ENCODE assay signal across 8 mouse cellular contexts in genomic region chr8:71676020-71676741, GRCm38 (mm10). TPM values are rescaled to one million over a fixed set of nuclear protein-coding genes. Genes with fewer than 3 reads are reported as not detected.
DNase-seq lines count a peak whose midpoint lies in the region; ATAC-seq and TF ChIP-seq lines count a peak whose summit lies in the region.

Jak3 (plus strand) TSS chr8:71676296.

- H3K9ac ChIP-seq in neural tube, embryonic 11.5 days (ENCODE audit: low read length), result peak within 1 kb of the TSS; percentile 55
- H3K9ac ChIP-seq in forebrain, embryonic 11.5 days (ENCODE audit: low read length), result peak within 1 kb of the TSS; percentile 72
- H3K9ac ChIP-seq in hindbrain, embryonic 11.5 days (ENCODE audit: low read depth, low read length), result peak within 1 kb of the TSS; percentile 70
- H3K9ac ChIP-seq in limb, embryonic 11.5 days (ENCODE audit: low read length), result peak within 1 kb of the TSS; percentile 61
- peak within 1 kb of the TSS; percentile 70 for H3K9ac ChIP-seq in midbrain, embryonic 12.5 days (replicated peaks)
- peak within 1 kb of the TSS; percentile 69 for H3K9ac ChIP-seq in stomach, postnatal 0 days (ENCODE audit: low read length)

- 2% methylated on average over 36 of the region's 40 CpGs for WGBS in neural tube, embryonic 11.5 days
- 2% methylated on average over 36 of the region's 40 CpGs for WGBS in forebrain, embryonic 11.5 days
- WGBS in hindbrain, embryonic 11.5 days, result 2% methylated on average over 39 of the region's 40 CpGs
- 3% methylated on average over 40 of the region's 40 CpGs for WGBS in limb, embryonic 11.5 days
- 2% methylated on average over 37 of the region's 40 CpGs for WGBS in midbrain, embryonic 12.5 days
- 3% methylated on average over 30 of the region's 40 CpGs for WGBS in stomach, postnatal 0 days

- peak within 1 kb of the TSS; percentile 72 for H3K4me2 ChIP-seq in neural tube, embryonic 11.5 days (ENCODE audit: low read depth)
- H3K4me2 ChIP-seq in forebrain, embryonic 11.5 days (ENCODE audit: low read depth, low read length, severe bottlenecking), result peak within 1 kb of the TSS; percentile 94
- peak within 1 kb of the TSS; percentile 85 for H3K4me2 ChIP-seq in hindbrain, embryonic 11.5 days (replicated peaks; ENCODE audit: low read depth, low read length)
- H3K4me2 ChIP-seq in limb, embryonic 11.5 days (ENCODE audit: low read depth, severe bottlenecking), result peak within 1 kb of the TSS; percentile 91
- peak within 1 kb of the TSS; percentile 95 for H3K4me2 ChIP-seq in midbrain, embryonic 12.5 days (replicated peaks)
- H3K4me2 ChIP-seq in stomach, postnatal 0 days (replicated peaks; ENCODE audit: low read depth), result peak within 1 kb of the TSS; percentile 90

- no peak for TF ChIP-seq CTCF in brain, embryonic 14.5 days (IDR thresholded peaks at IDR 0.05; ENCODE audit: borderline replicate concordance, extremely low read depth, insufficient read depth, insufficient read length)
- TF ChIP-seq CTCF in stomach, postnatal 0 days (IDR thresholded peaks at IDR 0.05; ENCODE audit: low read depth), result no peak

- H3K4me3 ChIP-seq in neural tube, embryonic 11.5 days (ENCODE audit: low read depth, low read length), result peak within 1 kb of the TSS; percentile 46
- peak within 1 kb of the TSS; percentile 59 for H3K4me3 ChIP-seq in forebrain, embryonic 11.5 days (ENCODE audit: low read depth, low read length)
- H3K4me3 ChIP-seq in hindbrain, embryonic 11.5 days (ENCODE audit: low read depth, low read length), result peak within 1 kb of the TSS; percentile 42
- H3K4me3 ChIP-seq in limb, embryonic 11.5 days (ENCODE audit: low read depth, low read length), result peak within 1 kb of the TSS; percentile 61
- peak within 1 kb of the TSS; percentile 69 for H3K4me3 ChIP-seq in midbrain, embryonic 12.5 days
- H3K4me3 ChIP-seq in stomach, postnatal 0 days (ENCODE audit: low read depth, low read length), result peak within 1 kb of the TSS; percentile 57

- no peaks in the 10 kb centered on the region for H3K36me3 ChIP-seq in neural tube, embryonic 11.5 days (ENCODE audit: control insufficient read depth, insufficient read depth, low read length)
- H3K36me3 ChIP-seq in forebrain, embryonic 11.5 days (ENCODE audit: control insufficient read depth, insufficient read depth, low read length), result no peaks in the 10 kb centered on the region
- H3K36me3 ChIP-seq in hindbrain, embryonic 11.5 days (ENCODE audit: control insufficient read depth, insufficient read depth, low read length), result no peaks in the 10 kb centered on the region
- no peaks in the 10 kb centered on the region; the same call in 1 of the 2 replicates for H3K36me3 ChIP-seq in limb, embryonic 11.5 days (ENCODE audit: control insufficient read depth, insufficient read depth, low read length)
- H3K36me3 ChIP-seq in midbrain, embryonic 12.5 days, result no peaks in the 10 kb centered on the region
- no peaks in the 10 kb centered on the region for H3K36me3 ChIP-seq in stomach, postnatal 0 days (ENCODE audit: control insufficient read depth, insufficient read depth, low read length)

- TF ChIP-seq POLR2A in brain, embryonic 14.5 days (IDR thresholded peaks at IDR 0.05; ENCODE audit: borderline replicate concordance, extremely low read depth, insufficient read depth, insufficient read length, poor library complexity, severe bottlenecking), result no peak

- peak; percentile 41; the same call in 1 of the 2 replicates for ATAC-seq in neural tube, embryonic 11.5 days (ENCODE audit: insufficient read depth, low FRiP score, low TSS enrichment)
- ATAC-seq in forebrain, embryonic 11.5 days (replicated peaks; ENCODE audit: low FRiP score), result 0 out of 2 replicates have a peak, but pooled peaks have one; percentile 25
- 0 out of 2 replicates have a peak, but pooled peaks have one; percentile 31 for ATAC-seq in hindbrain, embryonic 11.5 days (ENCODE audit: low FRiP score)
- ATAC-seq in limb, embryonic 11.5 days (ENCODE audit: insufficient number of reproducible peaks, low FRiP score, low TSS enrichment, low read depth), result no peak
- ATAC-seq in midbrain, embryonic 12.5 days (ENCODE audit: low FRiP score, low read depth), result peak; percentile 36; the same call in 1 of the 2 replicates
- ATAC-seq in stomach, postnatal 0 days (ENCODE audit: low FRiP score, low TSS enrichment), result peak; percentile 70

- DNase-seq in neural tube, embryonic 11.5 days (ENCODE audit: low spot score), result peak; percentile 65
- DNase-seq in neural tube, embryonic 10.5 days (ENCODE audit: extremely low spot score, low spot score), result no peak
- peak; percentile 75 for DNase-seq in brain, embryonic 14.5 days (ENCODE audit: low read depth)
- peak; percentile 81 for DNase-seq in forebrain, embryonic 11.5 days (ENCODE audit: low spot score)
- peak; percentile 63 for DNase-seq in hindbrain, embryonic 11.5 days (ENCODE audit: low spot score)
- DNase-seq in limb, embryonic 11.5 days (ENCODE audit: low spot score), result peak; percentile 64
- peak; percentile 80 for DNase-seq in stomach, postnatal 0 days (ENCODE audit: low spot score)

- peaks cover 67% of the 10 kb centered on the region for H3K27me3 ChIP-seq in neural tube, embryonic 11.5 days (ENCODE audit: control insufficient read depth, insufficient read depth, low read length)
- H3K27me3 ChIP-seq in forebrain, embryonic 11.5 days (ENCODE audit: control insufficient read depth, insufficient read depth, low read length), result peaks cover 53% of the 10 kb centered on the region
- peaks cover 60% of the 10 kb centered on the region for H3K27me3 ChIP-seq in hindbrain, embryonic 11.5 days (ENCODE audit: control insufficient read depth, insufficient read depth, low read length)
- H3K27me3 ChIP-seq in limb, embryonic 11.5 days (ENCODE audit: control insufficient read depth, insufficient read depth, low read length), result peaks cover 43% of the 10 kb centered on the region
- peaks cover 78% of the 10 kb centered on the region for H3K27me3 ChIP-seq in midbrain, embryonic 12.5 days
- H3K27me3 ChIP-seq in stomach, postnatal 0 days (ENCODE audit: control insufficient read depth, insufficient read depth, low read length), result no peaks in the 10 kb centered on the region

- no peak within 1 kb of the TSS for H3K27ac ChIP-seq in neural tube, embryonic 11.5 days (ENCODE audit: low read depth, low read length)
- no peak within 1 kb of the TSS for H3K27ac ChIP-seq in forebrain, embryonic 11.5 days (ENCODE audit: low read depth, low read length)
- no peak within 1 kb of the TSS for H3K27ac ChIP-seq in hindbrain, embryonic 11.5 days (ENCODE audit: low read depth, low read length)
- H3K27ac ChIP-seq in limb, embryonic 11.5 days (replicated peaks; ENCODE audit: low read depth, low read length), result no peak within 1 kb of the TSS
- no peak within 1 kb of the TSS for H3K27ac ChIP-seq in midbrain, embryonic 12.5 days (replicated peaks)
- H3K27ac ChIP-seq in stomach, postnatal 0 days (replicated peaks), result peak within 1 kb of the TSS; percentile 83

- TF ChIP-seq EP300 in stomach, postnatal 0 days (optimal IDR thresholded peaks at IDR 0.05), result peak; percentile 37

- no peaks in the 10 kb centered on the region for H3K4me1 ChIP-seq in neural tube, embryonic 11.5 days (ENCODE audit: control insufficient read depth, insufficient read depth, low read length)
- H3K4me1 ChIP-seq in forebrain, embryonic 11.5 days (replicated peaks; ENCODE audit: control insufficient read depth, insufficient read depth, low read length), result peaks cover 7% of the 10 kb centered on the region; the same call in 1 of the 2 replicates
- H3K4me1 ChIP-seq in hindbrain, embryonic 11.5 days (replicated peaks; ENCODE audit: control insufficient read depth, insufficient read depth, low read length), result no peaks in the 10 kb centered on the region; the same call in 1 of the 2 replicates
- H3K4me1 ChIP-seq in limb, embryonic 11.5 days (ENCODE audit: control insufficient read depth, insufficient read depth, low read length), result peaks cover 9% of the 10 kb centered on the region; the same call in 1 of the 2 replicates
- peaks cover 20% of the 10 kb centered on the region for H3K4me1 ChIP-seq in midbrain, embryonic 12.5 days
- H3K4me1 ChIP-seq in stomach, postnatal 0 days (replicated peaks; ENCODE audit: control insufficient read depth, insufficient read depth), result peaks cover 2% of the 10 kb centered on the region; the same call in 1 of the 2 replicates

- H3K9me3 ChIP-seq in neural tube, embryonic 11.5 days (ENCODE audit: control insufficient read depth, low read length), result no peaks in the 10 kb centered on the region
- no peaks in the 10 kb centered on the region for H3K9me3 ChIP-seq in forebrain, embryonic 11.5 days (ENCODE audit: control insufficient read depth, low read length)
- no peaks in the 10 kb centered on the region for H3K9me3 ChIP-seq in hindbrain, embryonic 11.5 days (ENCODE audit: control insufficient read depth, low read length)
- no peaks in the 10 kb centered on the region for H3K9me3 ChIP-seq in limb, embryonic 11.5 days (ENCODE audit: control insufficient read depth, low read length)
- H3K9me3 ChIP-seq in midbrain, embryonic 12.5 days, result no peaks in the 10 kb centered on the region
- H3K9me3 ChIP-seq in stomach, postnatal 0 days (ENCODE audit: control insufficient read depth, low read length), result no peaks in the 10 kb centered on the region

RNA-seq across cellular contexts. Expression of gene Jak3, which starts in this region (rescaled TPM):
- 1.6 and 2.0 TPM in 2 replicates for polyA plus RNA-seq in neural tube, embryonic 11.5 days (2014; fragmentation: Nextera tagmentation; extraction: Ambion mirVana)
- 3.7 and 5.1 TPM in 2 replicates for polyA plus RNA-seq in brain, embryonic 14.5 days (2012; rRNA removed)
- 2.3 TPM in 2 replicates for polyA plus RNA-seq in forebrain, embryonic 11.5 days (2014; fragmentation: Nextera tagmentation; extraction: Ambion mirVana)
- polyA plus RNA-seq in hindbrain, embryonic 11.5 days (2014; fragmentation: Nextera tagmentation; extraction: Ambion mirVana), result 0.99 and 1.4 TPM in 2 replicates
- 1.4 and 2.5 TPM in 2 replicates for polyA plus RNA-seq in limb, embryonic 11.5 days (2014; fragmentation: Nextera tagmentation; extraction: Ambion mirVana)
- polyA plus RNA-seq in midbrain, embryonic 12.5 days (2016; fragmentation: Nextera tagmentation; extraction: Ambion mirVana), result 3.3 and 3.4 TPM in 2 replicates
- 4.6 and 5.4 TPM in 2 replicates for polyA plus RNA-seq in stomach, postnatal 0 days (2015; fragmentation: Nextera tagmentation; extraction: Ambion mirVana)
